Mouse (Mus musculus) ES-Bruce4 (cell line): Measurements from ENCODE around the gene Scamp5.

Source experiments
- EP300 ChIP-seq: IDR thresholded peaks from 2 replicates; pipeline ENCODE4 v1.6.1; 2011; ENCODE audit warnings: low read depth, low read length; ENCODE audit not compliant: insufficient read depth
- POLR2A ChIP-seq: IDR thresholded peaks from one replicate; pipeline ENCODE4 v1.8.1; 2011; ENCODE audit warnings: low read length; ENCODE audit not compliant: insufficient read depth

DNA sequence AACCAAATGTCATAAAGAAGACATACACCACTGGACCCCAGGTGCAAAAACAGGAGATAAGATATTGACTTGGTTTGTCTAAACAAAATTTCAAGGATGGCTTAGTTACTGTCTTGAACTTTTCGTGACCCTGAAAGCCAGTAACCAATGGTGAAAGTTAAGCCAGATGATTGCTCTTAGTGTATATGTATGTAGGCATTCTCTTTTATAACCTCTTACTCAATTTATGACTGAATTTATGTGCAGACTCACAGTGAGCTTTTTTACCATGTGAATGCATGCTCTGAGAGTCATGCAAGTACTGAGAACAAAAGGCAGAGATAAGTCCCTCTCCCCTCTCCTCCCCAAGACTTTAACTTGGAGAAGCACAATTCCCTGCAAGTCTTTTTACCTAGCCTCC, 75.0 kb downstream of the Scamp5 start:
- TF ChIP-seq POLR2A = no peak
- TF ChIP-seq EP300 = no peak
